Mouse (Mus musculus) midbrain, embryonic 12.5 days (tissue): ENCODE data around the gene Pgap3. TPM values are rescaled to one million over a fixed set of nuclear protein-coding genes. Genes with fewer than 3 reads are reported as not detected.
"Not testable (repeated sequence)": the region's sequence is repeated elsewhere in the genome, so short reads cannot be mapped to it uniquely, and the experiment has no call there.

Experiments
- ATAC-seq: fragments of 200-750 bp; cut with Nextera tagmentation; 2 replicates; pipeline ENCODE4 v1.8.0; 2017; ENCODE audit warnings: low read depth, moderate TSS enrichment, moderate library complexity; ENCODE audit not compliant: low FRiP score
- H3K27ac ChIP-seq: fragments of 300-500 bp; sonication (generic); replicated peaks from 2 replicates; pipeline ENCODE4 v1.5.1; 2016; ENCODE audit warnings: mild to moderate bottlenecking
- H3K27me3 ChIP-seq: fragments of 300-500 bp; sonication (generic); 2 replicates; pipeline ENCODE4 v1.6.1; 2016; ENCODE audit warnings: mild to moderate bottlenecking
- H3K36me3 ChIP-seq: fragments of 300-500 bp; sonication (generic); 2 replicates; pipeline ENCODE4 v1.6.1; 2016
- H3K4me1 ChIP-seq: fragments of 300-500 bp; sonication (generic); 2 replicates; pipeline ENCODE4 v1.6.1; 2016
- H3K4me2 ChIP-seq: fragments of 300-500 bp; sonication (generic); replicated peaks from 2 replicates; pipeline ENCODE4 v1.6.1; 2016; ENCODE audit warnings: mild to moderate bottlenecking, moderate library complexity
- H3K4me3 ChIP-seq: fragments of 300-500 bp; sonication (generic); 2 replicates; pipeline ENCODE4 v1.5.1; 2016; ENCODE audit warnings: mild to moderate bottlenecking
- H3K9ac ChIP-seq: fragments of 300-500 bp; sonication (generic); replicated peaks from 2 replicates; pipeline ENCODE4 v1.6.1; 2016; ENCODE audit warnings: mild to moderate bottlenecking, moderate library complexity
- H3K9me3 ChIP-seq: fragments of 300-500 bp; sonication (generic); 2 replicates; pipeline ENCODE4 v1.6.1; 2016; ENCODE audit warnings: mild to moderate bottlenecking
- WGBS: fragments of 180-500 bp; shearing (Covaris S2); methylation state at CpG from one replicate; pipeline ENCODE4 v1.1.7; 2016; 5-methylcytosine and 5-hydroxymethylcytosine counted together
- polyA plus RNA-seq: library from polyadenylated mRNA; unstranded; fragments of >200 nt; fragmentation: Nextera tagmentation; extraction: Ambion mirVana; gene quantifications from 2 replicates; pipeline ENCODE4 v1.2.1, GENCODE M21; 2016

Pgap3 gene
- polyA plus RNA-seq, 1 experiment from 2014 or later: 9.0 TPM

DNA sequence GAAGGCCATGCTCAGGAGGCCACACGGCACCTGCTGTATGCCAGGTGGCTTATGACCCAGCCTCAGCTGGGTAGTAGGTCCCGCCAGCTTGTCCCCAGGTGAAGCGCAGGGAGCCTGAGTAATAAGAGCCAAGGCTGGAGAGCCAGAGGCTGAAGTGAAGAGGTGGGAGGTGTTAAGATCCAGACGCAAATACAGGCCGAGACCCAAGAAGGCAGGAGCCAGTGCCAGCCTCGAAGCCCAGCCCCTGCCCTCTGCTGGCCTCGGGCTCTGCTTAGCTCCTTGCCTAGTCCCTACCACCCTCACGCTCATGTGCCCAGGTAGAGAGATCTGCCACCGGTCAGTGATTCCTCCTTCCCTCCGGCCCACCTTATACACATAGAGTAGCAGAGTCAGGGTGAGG, 12.0 kb downstream of the Pgap3 start:
- H3K9ac ChIP-seq: no peak overlapping the region
- H3K4me2 ChIP-seq: no peak overlapping the region
- H3K4me1 ChIP-seq: peaks cover 11% of the 10 kb centered on the region; the same call in 1 of the 2 replicates
- H3K36me3 ChIP-seq: no peaks in the 10 kb centered on the region
- H3K27ac ChIP-seq: no peak overlapping the region
- no peaks in the 10 kb centered on the region for H3K9me3 ChIP-seq
- H3K27me3 ChIP-seq: peaks cover 95% of the 10 kb centered on the region
- H3K4me3 ChIP-seq: no peak overlapping the region
- WGBS: 76% methylated on average over 10 of the region's 10 CpGs
- no peak for ATAC-seq

DNA sequence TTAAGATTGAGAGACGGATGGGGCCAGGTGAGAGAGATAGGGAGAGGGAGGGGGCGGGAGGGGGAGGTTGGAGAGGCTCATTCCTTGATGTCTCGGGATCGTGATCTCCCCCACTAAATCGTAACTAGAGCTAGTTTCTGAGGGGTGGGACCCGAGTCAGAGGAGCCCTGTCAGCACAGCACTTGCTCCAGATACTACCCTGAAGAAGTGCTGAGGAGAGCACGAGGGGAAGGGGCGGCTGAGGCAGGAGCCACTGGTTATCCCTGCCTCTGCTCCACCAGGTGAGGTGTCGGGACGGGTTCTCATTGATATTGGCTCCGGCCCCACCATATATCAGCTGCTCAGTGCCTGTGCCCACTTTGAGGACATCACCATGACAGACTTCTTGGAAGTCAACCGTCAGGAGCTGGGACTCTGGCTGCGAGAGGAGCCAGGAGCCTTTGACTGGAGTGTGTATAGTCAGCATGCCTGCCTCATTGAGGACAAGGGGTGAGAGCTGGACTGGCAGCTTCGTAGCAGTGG, 13.2 kb downstream of the Pgap3 start:
- H3K4me1 ChIP-seq: peaks cover 9% of the 10 kb centered on the region; the same call in 1 of the 2 replicates
- peaks cover 90% of the 10 kb centered on the region for H3K27me3 ChIP-seq
- no peak for ATAC-seq
- H3K4me3 ChIP-seq: no peak overlapping the region
- WGBS: 57% methylated on average over 14 of the region's 14 CpGs
- no peak overlapping the region for H3K9ac ChIP-seq
- H3K4me2 ChIP-seq: no peak overlapping the region
- H3K9me3 ChIP-seq: no peaks in the 10 kb centered on the region
- H3K36me3 ChIP-seq: no peaks in the 10 kb centered on the region
- no peak overlapping the region for H3K27ac ChIP-seq

GRCm38 (mm10) chr11:98386596-98386995, 13.7 kb downstream of the Pgap3 start:
- WGBS: 22% methylated on average over 24 of the region's 24 CpGs
- H3K9ac ChIP-seq: 0 out of 2 replicates have a peak overlapping the region, but pooled peaks have one; percentile 15

GRCm38 (mm10) chr11:98385638-98386585, 14.4 kb downstream of the Pgap3 start, which contains the start of gene Pnmt:
TSS of gene Pnmt (plus strand) at chr11:98386450.
- ATAC-seq: no peak
- peaks cover 9% of the 10 kb centered on the region; the same call in 1 of the 2 replicates for H3K4me1 ChIP-seq
- 59% methylated on average over 25 of the region's 25 CpGs for WGBS
- no peaks in the 10 kb centered on the region for H3K9me3 ChIP-seq
- H3K4me3 ChIP-seq: no peak within 1 kb of the TSS
- H3K4me2 ChIP-seq: no peak within 1 kb of the TSS; the same call in 1 of the 2 replicates
- peaks cover 2% of the 10 kb centered on the region for H3K36me3 ChIP-seq
- no peak within 1 kb of the TSS for H3K27ac ChIP-seq
- H3K27me3 ChIP-seq: peaks cover 79% of the 10 kb centered on the region
- 0 out of 2 replicates have a peak within 1 kb of the TSS, but pooled peaks have one; percentile 15 for H3K9ac ChIP-seq

More at GRCm38 (mm10) chr11:98386596-98386995, 13.7 kb downstream of the Pgap3 start:
- no peak for ATAC-seq
- H3K4me1 ChIP-seq: peaks cover 9% of the 10 kb centered on the region; the same call in 1 of the 2 replicates
- H3K27ac ChIP-seq: no peak overlapping the region
- no peak overlapping the region; the same call in 1 of the 2 replicates for H3K4me2 ChIP-seq
- no peak overlapping the region for H3K4me3 ChIP-seq
- no peaks in the 10 kb centered on the region for H3K9me3 ChIP-seq
- H3K36me3 ChIP-seq: no peaks in the 10 kb centered on the region
- peaks cover 85% of the 10 kb centered on the region for H3K27me3 ChIP-seq

- H3K4me1 ChIP-seq: peaks cover 9% of the 10 kb centered on the region; the same call in 1 of the 2 replicates
- no peak for ATAC-seq
- peaks cover 69% of the 10 kb centered on the region for H3K27me3 ChIP-seq
- peaks cover 11% of the 10 kb centered on the region for H3K36me3 ChIP-seq
- no peak overlapping the region for H3K9ac ChIP-seq
- H3K27ac ChIP-seq: no peak overlapping the region
- H3K9me3 ChIP-seq: no peaks in the 10 kb centered on the region
- no peak overlapping the region for H3K4me3 ChIP-seq
- H3K4me2 ChIP-seq: no peak overlapping the region
- 76% methylated on average over 8 of the region's 8 CpGs for WGBS
Observed at GRCm38 (mm10) chr11:98384721-98385637, 15.3 kb downstream of the Pgap3 start.

GRCm38 (mm10) chr11:98384216-98384615, 16.1 kb downstream of the Pgap3 start:
- Histone ChIP-seq H3K36me3 (peaks cover 19% of the 10 kb centered on the region), H3K27ac (no peak overlapping the region), H3K9ac (no peak overlapping the region), H3K4me2 (no peak overlapping the region), H3K27me3 (peaks cover 63% of the 10 kb centered on the region), H3K4me1 (peaks cover 9% of the 10 kb centered on the region; the same call in 1 of the 2 replicates), H3K4me3 (no peak overlapping the region), H3K9me3 (no peaks in the 10 kb centered on the region)
- 74% methylated on average over 20 of the region's 20 CpGs for WGBS
- ATAC-seq: no peak

GRCm38 (mm10) chr11:98383261-98384030, 16.8 kb downstream of the Pgap3 start, which contains the start of gene Tcap:
TSS of gene Tcap (plus strand) at chr11:98383811.
- Histone ChIP-seq H3K36me3 (peaks cover 26% of the 10 kb centered on the region), H3K4me2 (no peak within 1 kb of the TSS), H3K27ac (no peak within 1 kb of the TSS), H3K9ac (no peak within 1 kb of the TSS), H3K27me3 (peaks cover 55% of the 10 kb centered on the region), H3K9me3 (no peaks in the 10 kb centered on the region), H3K4me1 (peaks cover 6% of the 10 kb centered on the region; the same call in 1 of the 2 replicates), H3K4me3 (no peak within 1 kb of the TSS)
- WGBS: 67% methylated on average over 14 of the region's 14 CpGs
- no peak for ATAC-seq

GRCm38 (mm10) chr11:98382405-98382804, 17.9 kb downstream of the Pgap3 start:
- peaks cover 37% of the 10 kb centered on the region for H3K36me3 ChIP-seq
- H3K4me2 ChIP-seq, H3K9ac ChIP-seq, H3K4me3 ChIP-seq, ATAC-seq, H3K9me3 ChIP-seq, H3K27ac ChIP-seq, H3K4me1 ChIP-seq: not testable (repeated sequence)
- 37% methylated on average over 2 of the region's 2 CpGs for WGBS
- peaks cover 45% of the 10 kb centered on the region for H3K27me3 ChIP-seq

DNA sequence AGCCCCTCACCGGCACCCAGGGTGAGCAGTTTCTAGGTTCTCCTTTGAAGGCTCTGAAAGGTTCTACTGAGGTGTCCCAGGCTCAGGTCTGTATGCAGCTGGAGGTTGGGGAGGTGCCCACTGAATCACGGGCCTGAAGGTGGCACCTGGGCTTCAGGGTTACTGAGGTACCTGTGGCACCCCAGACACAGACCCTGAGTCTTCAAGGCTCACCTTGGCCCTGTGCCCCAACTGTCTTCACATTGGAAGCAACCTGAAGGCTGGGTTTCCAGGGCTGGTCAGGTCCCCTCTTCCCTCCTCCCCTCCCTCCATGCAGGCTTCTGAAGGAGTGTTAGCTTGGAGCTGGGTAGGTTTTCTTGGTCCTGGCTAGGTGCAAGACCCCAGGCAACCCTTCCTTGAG, 18.6 kb downstream of the Pgap3 start:
- Histone ChIP-seq H3K4me3 (no peak overlapping the region), H3K4me1 (peaks cover 5% of the 10 kb centered on the region; the same call in 1 of the 2 replicates), H3K36me3 (peaks cover 44% of the 10 kb centered on the region), H3K27me3 (peaks cover 37% of the 10 kb centered on the region), H3K9ac (no peak overlapping the region), H3K9me3 (no peaks in the 10 kb centered on the region), H3K27ac (no peak overlapping the region), H3K4me2 (no peak overlapping the region)
- WGBS: 97% methylated on average over 2 of the region's 2 CpGs
- ATAC-seq: no peak

DNA sequence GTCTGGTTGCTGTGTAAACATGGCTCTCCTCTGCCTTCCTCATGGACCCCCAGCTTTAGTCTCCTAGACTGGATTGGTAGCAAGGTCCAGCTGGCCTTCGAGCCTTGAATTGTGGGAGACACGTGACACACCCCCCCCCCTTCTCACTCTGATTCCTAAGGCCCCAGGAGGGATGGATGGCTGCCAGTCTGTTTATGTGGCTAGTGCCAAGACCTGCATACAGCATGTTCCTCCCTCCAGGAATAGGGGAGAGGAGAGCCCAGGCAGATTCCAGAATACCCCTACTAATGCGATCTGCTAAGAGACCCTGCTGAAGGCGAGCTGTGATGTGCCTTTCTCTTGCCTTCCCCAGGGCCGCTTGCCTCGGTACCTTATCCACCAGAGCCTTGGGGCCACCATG, 20.2 kb downstream of the Pgap3 start:
- no peak overlapping the region for H3K9ac ChIP-seq
- no peak overlapping the region for H3K4me2 ChIP-seq
- peaks cover 60% of the 10 kb centered on the region for H3K36me3 ChIP-seq
- H3K9me3 ChIP-seq: no peaks in the 10 kb centered on the region
- H3K27ac ChIP-seq: no peak overlapping the region
- no peaks in the 10 kb centered on the region for H3K4me1 ChIP-seq
- WGBS: 90% methylated on average over 6 of the region's 6 CpGs
- ATAC-seq: no peak
- H3K4me3 ChIP-seq: no peak overlapping the region
- peaks cover 22% of the 10 kb centered on the region for H3K27me3 ChIP-seq

GRCm38 (mm10) chr11:98379379-98379778, 20.9 kb downstream of the Pgap3 start:
- Histone ChIP-seq H3K27ac (0 out of 2 replicates have a peak overlapping the region, but pooled peaks have one; percentile 25), H3K4me1 (0 out of 2 replicates have a peak, but pooled peaks cover under 1% of the 10 kb centered on the region), H3K9me3 (no peaks in the 10 kb centered on the region), H3K36me3 (peaks cover 67% of the 10 kb centered on the region), H3K27me3 (peaks cover 15% of the 10 kb centered on the region; the same call in 1 of the 2 replicates), H3K4me2 (no peak overlapping the region), H3K9ac (no peak overlapping the region), H3K4me3 (no peak overlapping the region)
- 96% methylated on average over 7 of the region's 7 CpGs for WGBS
- no peak for ATAC-seq
